ENCODE assay signal across 9 mouse cellular contexts in the genomic region with DNA sequence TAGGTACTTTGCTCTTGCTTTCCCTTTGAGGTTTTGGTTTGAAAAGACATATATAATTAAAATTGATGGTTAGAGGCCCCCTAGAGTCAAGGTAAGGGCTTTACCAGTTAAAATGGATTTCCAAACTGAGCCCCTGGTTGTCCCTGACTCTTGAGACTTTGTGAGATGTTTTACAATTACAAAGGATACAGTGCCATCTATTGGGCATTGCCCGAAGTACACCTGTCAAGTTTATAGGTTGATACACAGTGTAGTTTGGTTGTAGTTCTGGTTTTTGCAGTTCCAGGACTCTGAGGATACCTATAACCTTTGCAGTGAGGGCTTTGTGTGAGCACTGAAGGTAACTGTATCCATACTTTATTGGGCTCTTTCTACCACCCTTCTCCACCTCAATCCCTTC. TPM values are rescaled to one million over a fixed set of nuclear protein-coding genes. Genes with fewer than 3 reads are reported as not detected.
DNase-seq lines count a peak whose midpoint lies in the region; ATAC-seq and TF ChIP-seq lines count a peak whose summit lies in the region.
"Had no signal": no experiment of that assay in that cellular context is flagged by ENCODE, and none has a peak within 500 bp of the region (broad histone marks: within the 10 kb centered on the region; RNA-seq: fewer than 3 reads in every experiment).

No protein-coding gene starts in this region.

- H3K4me1 ChIP-seq in hindbrain, embryonic 11.5 days (replicated peaks; ENCODE audit: control insufficient read depth, insufficient read depth, low read length), result no peaks in the 10 kb centered on the region
- H3K4me1 ChIP-seq in hindbrain, embryonic 13.5 days (replicated peaks), result peaks cover 11% of the 10 kb centered on the region
- H3K4me1 ChIP-seq in midbrain, embryonic 14.5 days (ENCODE audit: control insufficient read depth, insufficient read depth, low read length), result no peaks in the 10 kb centered on the region
- no peaks in the 10 kb centered on the region for H3K4me1 ChIP-seq in stomach, postnatal 0 days (replicated peaks; ENCODE audit: control insufficient read depth, insufficient read depth)

- ATAC-seq in hindbrain, embryonic 11.5 days (ENCODE audit: low FRiP score), result no peak
- no peak for ATAC-seq in hindbrain, embryonic 13.5 days (ENCODE audit: low FRiP score)
- ATAC-seq in midbrain, embryonic 14.5 days (ENCODE audit: low FRiP score, low TSS enrichment), result no peak; the same call in 1 of the 2 replicates
- peak; percentile 64 for ATAC-seq in stomach, postnatal 0 days (ENCODE audit: low FRiP score, low TSS enrichment)

- H3K4me2 ChIP-seq in hindbrain, embryonic 11.5 days (replicated peaks; ENCODE audit: low read depth, low read length), result no peak overlapping the region
- no peak overlapping the region for H3K4me2 ChIP-seq in hindbrain, embryonic 13.5 days
- H3K4me2 ChIP-seq in midbrain, embryonic 14.5 days (ENCODE audit: low read length), result no peak overlapping the region
- no peak overlapping the region for H3K4me2 ChIP-seq in stomach, postnatal 0 days (replicated peaks; ENCODE audit: low read depth)
- H3K4me2 ChIP-seq: limb, embryonic 12.5 days had no signal

- no peaks in the 10 kb centered on the region for H3K27me3 ChIP-seq in hindbrain, embryonic 11.5 days (ENCODE audit: control insufficient read depth, insufficient read depth, low read length)
- H3K27me3 ChIP-seq in hindbrain, embryonic 13.5 days, result no peaks in the 10 kb centered on the region
- no peaks in the 10 kb centered on the region for H3K27me3 ChIP-seq in midbrain, embryonic 14.5 days (ENCODE audit: control insufficient read depth, insufficient read depth, low read length)
- no peaks in the 10 kb centered on the region for H3K27me3 ChIP-seq in stomach, postnatal 0 days (ENCODE audit: control insufficient read depth, insufficient read depth, low read length)
- H3K27me3 ChIP-seq: limb, embryonic 12.5 days had no signal

- DNase-seq in hindbrain, embryonic 11.5 days (ENCODE audit: low spot score), result peak; percentile 75
- DNase-seq in R1 (ENCODE audit: low read depth, low spot score), result peak; percentile 75
- DNase-seq in embryo, embryonic 10.5 days (ENCODE audit: low spot score), result peak; percentile 83
- peak; percentile 64 to 79 for DNase-seq in heart, postnatal 14 days
- DNase-seq in layer of hippocampus, adult 9-11 months, result peak; percentile 47
- DNase-seq in midbrain, embryonic 14.5 days, result peak; percentile 87
- DNase-seq in stomach, postnatal 0 days (ENCODE audit: low spot score), result peak; percentile 70

- intact Hi-C loops in heart, postnatal 14 days (cut with DNase I), result loop anchor here (2.0 to 5.0 kb wide), 2 partner anchors 39 to 232 kb away; no protein-coding TSS in a partner anchor

- TF ChIP-seq EP300 in stomach, postnatal 0 days (optimal IDR thresholded peaks at IDR 0.05), result no peak

- peak; percentile 82 for TF ChIP-seq CTCF in stomach, postnatal 0 days (IDR thresholded peaks at IDR 0.05; ENCODE audit: low read depth)

- no peak overlapping the region for H3K4me3 ChIP-seq in hindbrain, embryonic 11.5 days (ENCODE audit: low read depth, low read length)
- no peak overlapping the region for H3K4me3 ChIP-seq in hindbrain, embryonic 13.5 days
- no peak overlapping the region for H3K4me3 ChIP-seq in midbrain, embryonic 14.5 days (replicated peaks; ENCODE audit: low read depth, low read length)
- no peak overlapping the region for H3K4me3 ChIP-seq in stomach, postnatal 0 days (ENCODE audit: low read depth, low read length)
- H3K4me3 ChIP-seq: limb, embryonic 12.5 days had no signal

- no peaks in the 10 kb centered on the region for H3K9me3 ChIP-seq in hindbrain, embryonic 11.5 days (ENCODE audit: control insufficient read depth, low read length)
- no peaks in the 10 kb centered on the region for H3K9me3 ChIP-seq in hindbrain, embryonic 13.5 days
- H3K9me3 ChIP-seq in midbrain, embryonic 14.5 days (ENCODE audit: control insufficient read depth, low read length), result no peaks in the 10 kb centered on the region
- H3K9me3 ChIP-seq in stomach, postnatal 0 days (ENCODE audit: control insufficient read depth, low read length), result no peaks in the 10 kb centered on the region
- H3K9me3 ChIP-seq: limb, embryonic 12.5 days had no signal

- H3K9ac ChIP-seq in hindbrain, embryonic 11.5 days (ENCODE audit: low read depth, low read length), result no peak overlapping the region
- no peak overlapping the region for H3K9ac ChIP-seq in hindbrain, embryonic 13.5 days
- H3K9ac ChIP-seq in midbrain, embryonic 14.5 days (replicated peaks; ENCODE audit: low read length), result no peak overlapping the region
- H3K9ac ChIP-seq in stomach, postnatal 0 days (ENCODE audit: low read length), result no peak overlapping the region
- H3K9ac ChIP-seq: limb, embryonic 12.5 days had no signal

- no peak overlapping the region for H3K27ac ChIP-seq in hindbrain, embryonic 11.5 days (ENCODE audit: low read depth, low read length)
- no peak overlapping the region for H3K27ac ChIP-seq in hindbrain, embryonic 13.5 days
- no peak overlapping the region for H3K27ac ChIP-seq in midbrain, embryonic 14.5 days (replicated peaks; ENCODE audit: low read depth, low read length)
- no peak overlapping the region for H3K27ac ChIP-seq in stomach, postnatal 0 days (replicated peaks)
- H3K27ac ChIP-seq: limb, embryonic 12.5 days had no signal

- no peaks in the 10 kb centered on the region for H3K36me3 ChIP-seq in hindbrain, embryonic 11.5 days (ENCODE audit: control insufficient read depth, insufficient read depth, low read length)
- peaks cover 4% of the 10 kb centered on the region for H3K36me3 ChIP-seq in hindbrain, embryonic 13.5 days
- peaks cover 5% of the 10 kb centered on the region for H3K36me3 ChIP-seq in midbrain, embryonic 14.5 days (ENCODE audit: control insufficient read depth, insufficient read depth, low read length)
- H3K36me3 ChIP-seq in stomach, postnatal 0 days (ENCODE audit: control insufficient read depth, insufficient read depth, low read length), result no peaks in the 10 kb centered on the region

- 16% methylated on average over 1 of the region's 1 CpGs for whole genome bisulfite sequencing in hindbrain, embryonic 11.5 days
- WGBS in hindbrain, embryonic 13.5 days, result 38% methylated on average over 1 of the region's 1 CpGs
- WGBS in midbrain, embryonic 14.5 days, result 31% methylated on average over 1 of the region's 1 CpGs
- WGBS in stomach, postnatal 0 days, result 3% methylated on average over 1 of the region's 1 CpGs

RNA-seq across cellular contexts. Expression of gene Pogz, which starts 12.0 kb away (rescaled TPM):
- 23.8 and 24.3 TPM in 2 replicates for polyA plus RNA-seq in hindbrain, embryonic 11.5 days (2014; fragmentation: Nextera tagmentation; extraction: Ambion mirVana)
- 22.7 and 23.4 TPM in 2 replicates for polyA plus RNA-seq in hindbrain, embryonic 13.5 days (2015; fragmentation: Nextera tagmentation; extraction: Ambion mirVana)
- total RNA-seq in heart, postnatal 14 days (2021), result 10 to 100 TPM; 23.9 to 24.0 TPM
- 24.2 and 28.7 TPM in 2 replicates for polyA plus RNA-seq in midbrain, embryonic 14.5 days (2014; fragmentation: Nextera tagmentation; extraction: Ambion mirVana)
- polyA plus RNA-seq in stomach, postnatal 0 days (2015; fragmentation: Nextera tagmentation; extraction: Ambion mirVana), result 4.1 and 4.6 TPM in 2 replicates

RNA-seq across cellular contexts. Expression of gene Psmb4, which starts 37.4 kb away (rescaled TPM):
- polyA plus RNA-seq in hindbrain, embryonic 11.5 days (2014; fragmentation: Nextera tagmentation; extraction: Ambion mirVana), result 357 and 379 TPM in 2 replicates
- 366 and 376 TPM in 2 replicates for polyA plus RNA-seq in hindbrain, embryonic 13.5 days (2015; fragmentation: Nextera tagmentation; extraction: Ambion mirVana)
- total RNA-seq in heart, postnatal 14 days (2021), result 100 to 1,000 TPM; 217 to 251 TPM
- 377 and 407 TPM in 2 replicates for polyA plus RNA-seq in midbrain, embryonic 14.5 days (2014; fragmentation: Nextera tagmentation; extraction: Ambion mirVana)
- polyA plus RNA-seq in stomach, postnatal 0 days (2015; fragmentation: Nextera tagmentation; extraction: Ambion mirVana), result 243 and 251 TPM in 2 replicates
